Mouse (Mus musculus) cerebellum, postnatal 36 days (tissue): ENCODE results near the gene Atf6b.

Experiments used
- DNase-seq, 2 experiments: peaks; one replicate each; pipeline ENCODE4 v3.0.0; 2021 to 2022; ENCODE audit warnings: mixed read lengths in 2 of 2

The Atf6b gene

DNA sequence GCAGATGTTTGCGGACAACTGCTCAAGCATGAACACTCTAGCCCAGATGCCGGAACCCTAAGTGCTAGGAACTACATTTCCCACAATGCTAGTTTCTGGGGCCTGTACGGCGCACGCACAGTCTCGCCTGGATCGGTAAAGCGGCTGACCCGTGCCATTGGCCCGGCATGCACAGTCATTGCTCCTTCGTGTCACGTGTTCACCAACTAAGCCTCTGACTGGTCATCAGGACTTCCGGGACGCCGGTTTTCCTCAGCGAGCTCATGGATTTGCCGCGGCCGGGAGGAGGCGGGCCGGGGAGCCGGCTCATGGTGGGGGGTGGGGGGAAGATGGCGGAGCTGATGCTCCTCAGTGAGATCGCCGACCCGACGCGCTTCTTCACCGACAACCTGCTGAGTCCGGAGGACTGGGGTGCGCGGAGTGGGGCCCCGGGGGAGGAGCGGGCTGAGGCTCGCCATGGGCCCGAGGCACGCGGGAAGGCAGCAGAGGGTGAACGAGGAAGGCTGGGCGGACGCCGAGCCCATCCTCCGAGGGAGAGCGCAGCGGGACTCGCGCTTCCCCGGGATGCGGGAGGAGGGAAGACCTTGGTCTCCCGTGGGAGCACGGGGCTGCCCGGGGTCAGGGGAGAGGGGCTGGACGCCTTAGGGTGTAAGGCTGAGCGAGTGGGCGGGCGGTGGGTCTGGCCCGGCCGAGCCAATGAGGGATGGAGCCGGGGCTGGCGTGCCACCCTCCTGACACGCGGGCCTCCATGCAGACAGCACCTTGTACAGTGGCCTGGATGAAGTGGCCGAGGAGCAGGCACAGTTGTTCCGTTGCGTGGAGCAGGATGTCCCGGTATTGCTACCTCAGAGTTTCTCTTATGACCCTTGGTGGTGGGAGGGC lies at the start of gene Atf6b:
Atf6b (plus strand) TSS at position 241 of the 882 bp plus-strand sequence.
- peak; percentile 93 to 94 for DNase-seq

DNA sequence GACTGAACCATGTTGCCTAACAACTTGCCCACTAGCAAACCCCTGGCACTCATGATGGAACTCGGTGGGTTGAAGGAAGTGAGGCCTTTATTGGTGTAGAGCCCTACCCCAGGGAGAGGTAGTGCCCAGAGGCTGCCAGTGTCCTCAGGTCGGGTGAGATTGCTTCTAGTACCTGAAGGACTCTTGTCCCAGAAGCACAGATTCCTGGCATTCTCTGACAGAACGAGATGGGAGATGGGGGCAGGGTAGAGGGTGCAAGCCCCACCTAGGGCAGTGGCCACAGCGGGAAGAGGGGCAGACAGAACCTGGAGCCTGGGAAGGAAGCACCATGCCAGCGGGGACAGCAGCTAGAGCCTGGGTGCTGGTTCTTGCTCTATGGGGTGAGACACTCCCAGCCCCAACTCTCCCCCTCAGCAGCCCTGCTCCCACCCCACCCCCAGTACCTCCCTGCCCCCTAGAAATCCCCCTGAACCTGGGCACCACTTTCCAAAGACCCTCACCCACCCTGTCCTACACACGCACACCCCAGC lies 49.3 kb upstream of the Atf6b start, which contains the start of gene Ager:
Ager (plus strand) TSS at position 297 of the 530 bp plus-strand sequence.
- DNase-seq, result no peak

- DNase-seq, result no peak
These were observed 47.1 kb upstream of the Atf6b start for GRCm38 (mm10) chr17:34599891-34600290.

- DNase-seq, result no peak
These were observed 45.1 kb upstream of the Atf6b start for GRCm38 (mm10) chr17:34601796-34602195.

- peak; percentile 97 to 100 for DNase-seq
These were observed 43.4 kb upstream of the Atf6b start, which contains the start of gene Rnf5 for GRCm38 (mm10) chr17:34603375-34604060. Gene Rnf5, minus strand, starts transcription at chr17:34603690.

- peak; percentile 96 to 97 for DNase-seq
These were observed 42.9 kb upstream of the Atf6b start, which contains the start of gene Agpat1 for GRCm38 (mm10) chr17:34604061-34604508. Gene Agpat1, plus strand, starts transcription at chr17:34604262.

GRCm38 (mm10) chr17:34604511-34605237 lies 42.3 kb upstream of the Atf6b start:
- DNase-seq, result no peak

DNA sequence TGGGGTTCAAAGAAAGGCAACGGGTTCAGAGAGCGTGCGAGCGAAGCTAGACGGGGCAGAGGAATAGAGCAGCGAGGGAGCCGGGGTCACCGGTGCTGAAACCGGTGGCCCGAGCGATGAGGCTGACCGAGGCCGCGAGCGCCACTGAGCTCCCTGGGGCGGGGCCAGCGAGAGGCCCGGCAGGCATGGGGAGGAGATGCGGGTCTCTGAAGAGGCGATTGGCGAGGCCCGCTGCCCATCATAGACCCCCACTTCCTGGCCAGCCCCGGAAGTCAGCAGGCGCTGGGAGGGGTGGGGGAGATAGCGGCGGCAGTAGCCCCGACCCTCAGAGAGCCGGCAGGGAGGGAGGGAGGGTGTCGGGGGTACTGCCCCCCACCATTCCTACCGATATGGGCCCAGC lies 41.3 kb upstream of the Atf6b start:
- peak; percentile 96 to 98 for DNase-seq

- no peak for DNase-seq
These were observed 40.5 kb upstream of the Atf6b start for GRCm38 (mm10) chr17:34606186-34607039.

GRCm38 (mm10) chr17:34607997-34608396 lies 38.9 kb upstream of the Atf6b start:
- DNase-seq, result no peak

DNA sequence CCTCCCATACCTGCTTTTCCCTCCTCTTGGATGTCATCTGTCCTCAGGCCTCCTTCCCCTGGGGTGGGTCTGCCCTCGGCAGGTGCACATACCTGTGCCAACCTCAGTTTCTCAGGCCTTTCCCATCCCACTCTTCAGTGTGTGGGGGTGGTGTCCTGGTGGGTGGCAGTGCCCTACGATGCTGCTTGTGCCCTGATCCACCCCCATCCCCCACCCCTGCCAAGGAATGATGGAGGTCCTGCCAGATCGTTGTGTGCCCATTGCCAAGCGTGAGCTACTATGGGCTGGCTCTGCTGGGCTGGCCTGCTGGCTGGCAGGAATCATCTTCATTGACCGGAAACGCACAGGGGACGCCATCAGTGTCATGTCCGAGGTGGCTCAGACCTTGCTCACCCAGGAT lies 35.9 kb upstream of the Atf6b start:
- DNase-seq, result no peak

DNA sequence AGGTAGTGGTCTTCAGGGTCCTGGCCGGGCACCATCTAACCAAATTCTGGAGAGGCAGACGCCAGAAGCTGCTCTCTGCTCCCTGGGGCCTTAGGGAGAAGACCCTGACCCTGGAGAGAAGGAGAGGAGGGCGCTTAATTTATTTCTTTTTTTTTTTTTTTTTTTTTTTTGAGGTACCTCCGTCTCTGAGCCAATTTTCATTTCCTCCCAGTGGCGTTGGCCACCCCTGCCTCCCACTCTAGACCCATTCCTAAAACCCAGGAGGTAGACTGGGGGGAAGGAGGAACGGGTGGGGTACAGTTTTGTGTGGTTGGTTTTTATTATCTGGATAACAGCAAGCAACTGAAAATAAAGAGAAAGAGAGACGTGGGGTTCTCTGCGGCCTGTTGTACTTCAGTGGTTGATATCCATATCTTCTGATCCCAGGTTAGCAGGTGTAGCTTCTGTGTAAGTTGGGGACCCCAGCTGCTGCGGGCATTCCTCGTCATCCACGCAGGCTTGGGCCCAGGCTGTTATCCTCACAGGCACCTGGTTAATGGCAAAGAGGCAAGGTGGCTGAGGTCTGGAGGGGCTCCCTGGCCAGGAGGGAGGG lies 33.8 kb upstream of the Atf6b start:
- DNase-seq, result no peak

DNA sequence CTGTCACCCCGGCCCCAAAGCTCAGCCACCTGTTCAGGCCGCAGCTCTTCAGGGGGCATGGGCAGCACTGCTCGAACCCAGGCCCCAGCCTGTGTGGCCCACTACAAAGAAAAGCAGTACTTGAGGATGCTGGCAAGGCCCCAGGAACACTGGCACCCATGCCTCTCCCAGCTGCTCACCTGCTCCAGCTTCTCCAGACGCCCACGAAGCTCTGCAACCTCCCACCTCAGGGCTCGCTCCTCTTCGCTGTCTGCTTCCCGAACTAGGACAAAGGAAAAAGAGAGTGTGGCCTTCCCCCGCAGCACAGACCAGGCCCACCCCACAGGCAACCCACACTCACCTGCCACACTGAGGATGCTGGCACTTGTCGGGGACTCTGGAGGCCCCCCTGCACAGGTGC lies 33.1 kb upstream of the Atf6b start:
- DNase-seq, result no peak

DNA sequence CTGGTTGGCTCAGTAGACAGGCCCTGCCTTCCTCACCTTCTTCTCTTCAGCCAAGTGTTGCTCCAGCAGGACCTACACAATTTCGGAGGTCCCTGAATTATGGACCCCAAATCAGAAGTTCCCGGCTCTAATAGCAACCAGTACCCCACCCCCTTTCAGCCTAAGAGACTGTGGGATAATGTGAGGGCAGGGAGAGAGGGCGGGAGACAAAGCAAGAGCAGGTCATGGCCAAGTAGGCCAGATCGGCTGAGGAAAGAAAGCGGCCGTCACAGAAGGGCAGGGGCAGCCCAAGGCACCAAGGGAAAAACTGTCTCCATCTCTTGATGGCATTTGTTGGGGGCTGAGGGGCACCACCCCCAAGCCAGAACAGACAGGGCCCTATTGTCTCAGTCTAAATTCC lies 31.1 kb upstream of the Atf6b start, which contains the start of gene Egfl8:
Egfl8 (minus strand) TSS at position 101 of the 400 bp plus-strand sequence.
- DNase-seq, result no peak

- peak; percentile 75 to 77 for DNase-seq
These were observed 27.9 kb upstream of the Atf6b start for GRCm38 (mm10) chr17:34618999-34619398.

DNA sequence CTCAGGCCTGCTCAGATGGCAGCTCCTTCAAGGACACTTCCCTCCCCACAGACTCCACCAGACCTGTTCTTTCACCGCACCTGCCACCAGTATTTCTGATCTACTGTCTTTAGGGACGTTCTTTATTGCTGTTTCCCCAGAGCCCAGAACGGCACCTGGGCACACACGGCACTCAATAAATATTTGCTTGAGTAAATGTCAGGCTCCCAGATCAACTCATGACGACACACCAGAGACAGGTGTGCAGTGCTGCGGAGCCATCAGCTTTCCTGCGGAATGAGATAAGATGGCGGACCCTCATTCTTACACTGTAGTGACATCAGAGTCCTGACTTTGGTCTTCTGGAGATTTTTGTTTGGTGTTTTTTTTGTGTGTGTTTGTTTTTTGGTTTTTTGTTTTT lies 25.9 kb upstream of the Atf6b start:
- no peak for DNase-seq

GRCm38 (mm10) chr17:34623161-34623560 lies 23.8 kb upstream of the Atf6b start:
- DNase-seq, result no peak

DNA sequence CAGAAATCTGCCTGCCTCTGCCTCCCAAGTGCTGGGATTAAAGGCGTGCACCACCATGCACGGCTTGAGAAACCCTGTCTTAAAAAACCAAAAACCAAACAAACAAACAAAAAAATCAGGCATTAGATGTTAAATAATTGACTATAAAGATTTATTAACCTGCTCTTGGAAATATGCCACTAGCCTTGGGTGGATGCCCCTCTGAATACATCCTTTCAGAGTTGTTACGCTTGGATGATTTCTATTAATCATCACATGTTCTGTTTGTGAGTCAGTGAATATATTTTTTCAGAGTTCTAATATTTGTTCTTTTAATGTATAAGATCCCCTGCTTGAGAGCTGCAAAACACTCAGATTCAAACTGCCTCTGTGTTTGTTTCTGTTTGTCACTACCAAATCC lies 22.0 kb upstream of the Atf6b start:
- no peak for DNase-seq

- no peak for DNase-seq
These were observed 20.7 kb upstream of the Atf6b start for GRCm38 (mm10) chr17:34626062-34626772.

DNA sequence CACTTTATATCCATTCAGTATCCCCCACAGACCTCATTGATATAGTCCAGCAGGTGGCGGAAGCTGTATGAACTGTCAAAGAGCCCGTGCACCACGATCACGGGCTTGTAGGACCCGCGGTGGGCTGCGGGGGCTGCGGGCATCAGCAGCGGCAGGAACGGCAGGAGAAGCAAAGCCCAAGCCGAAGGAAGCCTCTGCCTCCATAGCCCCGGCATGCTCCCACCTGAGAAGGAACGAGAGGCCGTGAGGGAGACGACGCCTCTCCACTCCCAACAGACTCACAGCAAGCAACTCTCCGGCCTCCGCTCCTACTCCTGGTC lies 20.2 kb upstream of the Atf6b start:
- peak in 1 of 2 experiments; percentile 34 for DNase-seq
